Mouse (Mus musculus) hindbrain, embryonic 13.5 days (tissue): Measurements from ENCODE around the gene AC129217.1. TPM values are rescaled to one million over a fixed set of nuclear protein-coding genes. Genes with fewer than 3 reads are reported as not detected.

ENCODE experiments used
- ATAC-seq: fragments of 200-750 bp; cut with Nextera tagmentation; 2 replicates; pipeline ENCODE4 v1.8.0; 2017; ENCODE audit warnings: moderate TSS enrichment; ENCODE audit not compliant: low FRiP score
- H3K27ac ChIP-seq: fragments of 300-500 bp; sonication (generic); 2 replicates; pipeline ENCODE4 v1.5.1; 2015; ENCODE audit warnings: inconsistent platforms, mild to moderate bottlenecking, moderate library complexity
- H3K27me3 ChIP-seq: fragments of 300-500 bp; sonication (generic); 2 replicates; pipeline ENCODE4 v1.6.1; 2015; ENCODE audit warnings: mild to moderate bottlenecking, inconsistent platforms
- H3K36me3 ChIP-seq: fragments of 300-500 bp; sonication (generic); 2 replicates; pipeline ENCODE4 v1.6.1; 2015; ENCODE audit warnings: mild to moderate bottlenecking, inconsistent platforms
- H3K4me1 ChIP-seq: fragments of 300-500 bp; sonication (generic); replicated peaks from 2 replicates; pipeline ENCODE4 v1.6.1; 2015; ENCODE audit warnings: inconsistent platforms
- H3K4me2 ChIP-seq: fragments of 300-500 bp; sonication (generic); 2 replicates; pipeline ENCODE4 v1.6.1; 2015; ENCODE audit warnings: inconsistent platforms, mild to moderate bottlenecking, moderate library complexity
- H3K4me3 ChIP-seq: fragments of 300-500 bp; sonication (generic); 2 replicates; pipeline ENCODE4 v1.5.1; 2015; ENCODE audit warnings: mild to moderate bottlenecking, inconsistent platforms
- H3K9ac ChIP-seq: fragments of 300-500 bp; sonication (generic); 2 replicates; pipeline ENCODE4 v1.6.1; 2015; ENCODE audit warnings: mild to moderate bottlenecking, inconsistent platforms
- H3K9me3 ChIP-seq: fragments of 300-500 bp; sonication (generic); 2 replicates; pipeline ENCODE4 v1.6.1; 2016; ENCODE audit warnings: inconsistent platforms
- WGBS: fragments of 180-500 bp; shearing (Covaris S2); methylation state at CpG from one replicate; pipeline ENCODE4 v1.1.7; 2015; 5-methylcytosine and 5-hydroxymethylcytosine counted together
- microRNA-seq: library from miRNA; unstranded; fragments of <30 nt; microRNA quantifications from one replicate; pipeline ENCODE4, GENCODE M21; 2016
- polyA plus RNA-seq: library from polyadenylated mRNA; unstranded; fragments of >200 nt; fragmentation: Nextera tagmentation; extraction: Ambion mirVana; gene quantifications from 2 replicates; pipeline ENCODE4 v1.2.1, GENCODE M21; 2015

AC129217.1 gene
- polyA plus RNA-seq, 1 experiment from 2014 or later, result not detected

DNA sequence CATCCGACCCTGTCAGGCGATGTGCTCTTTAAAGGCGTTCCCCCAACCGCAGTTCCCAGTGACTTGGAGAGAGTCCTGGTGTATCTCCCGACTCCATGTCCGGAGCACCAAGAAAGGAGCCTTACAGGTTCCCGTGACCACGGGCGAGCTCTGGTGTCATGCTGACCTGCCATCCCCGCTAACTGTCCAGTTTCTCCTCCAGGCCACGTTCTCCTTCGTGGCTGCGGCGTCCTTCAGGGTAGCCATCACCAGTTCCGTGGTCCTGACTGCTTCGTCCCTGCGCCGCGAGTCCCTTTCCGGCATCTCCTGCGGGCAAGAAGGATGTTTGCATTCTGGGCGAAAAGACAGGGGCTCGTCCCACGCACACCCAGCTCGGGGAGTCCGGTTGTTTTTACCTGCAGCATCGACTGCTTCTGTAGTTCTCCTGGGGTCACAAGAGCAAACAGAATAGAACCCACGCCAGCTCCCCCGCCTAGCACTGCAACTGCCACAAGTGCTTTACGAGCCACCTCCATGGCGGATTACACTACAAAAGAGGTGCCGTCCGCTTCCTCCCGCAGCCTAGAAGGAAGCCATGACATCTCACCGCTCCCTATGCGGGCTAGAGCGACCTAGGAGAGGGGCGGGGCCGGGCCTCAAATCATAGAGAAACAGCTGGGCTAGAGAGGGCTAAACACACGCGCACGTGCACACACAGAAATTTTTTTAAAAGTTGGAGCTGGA is 50.9 kb downstream of the AC129217.1 start, which contains the start of gene Uqcc3:
Uqcc3 (minus strand) TSS at position 613 of the 723 bp plus-strand sequence.
- H3K4me1 ChIP-seq, result peaks cover 16% of the 10 kb centered on the region
- H3K4me2 ChIP-seq, result peak within 1 kb of the TSS; percentile 68
- no peaks in the 10 kb centered on the region for H3K9me3 ChIP-seq
- no peaks in the 10 kb centered on the region for H3K27me3 ChIP-seq
- peak within 1 kb of the TSS; percentile 95 for H3K9ac ChIP-seq
- H3K27ac ChIP-seq, result peak within 1 kb of the TSS; percentile 91
- H3K4me3 ChIP-seq, result peak within 1 kb of the TSS; percentile 81
- ATAC-seq, result peak; percentile 97
- H3K36me3 ChIP-seq, result peaks cover 17% of the 10 kb centered on the region
- under 1% methylated on average over 42 of the region's 42 CpGs for WGBS

DNA sequence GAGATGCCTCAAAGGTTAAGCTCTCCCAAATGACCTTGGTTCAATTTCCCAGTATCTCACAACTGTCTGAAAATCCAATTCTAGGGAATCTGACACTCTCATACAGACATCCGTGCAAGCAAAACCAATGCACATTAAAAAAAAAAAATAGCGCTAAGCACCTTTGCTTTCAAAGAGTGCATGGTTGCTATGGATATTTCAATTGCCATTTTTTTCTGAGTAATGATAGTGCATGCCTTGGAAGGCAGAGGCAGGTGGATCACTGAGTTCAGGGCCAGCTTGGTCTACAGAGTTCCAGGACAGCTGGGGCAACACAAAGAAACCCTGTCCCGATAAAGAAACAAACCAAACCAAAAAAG is 51.4 kb downstream of the AC129217.1 start:
- Histone ChIP-seq H3K4me2 (peak overlapping the region; percentile 68), H3K4me1 (peaks cover 16% of the 10 kb centered on the region), H3K36me3 (peaks cover 11% of the 10 kb centered on the region), H3K27ac (peak overlapping the region; percentile 91; the same call in 1 of the 2 replicates), H3K9me3 (no peaks in the 10 kb centered on the region), H3K4me3 (peak overlapping the region; percentile 81), H3K27me3 (no peaks in the 10 kb centered on the region), H3K9ac (peak overlapping the region; percentile 95)
- 0 out of 2 replicates have a peak, but pooled peaks have one; percentile 3 for ATAC-seq
- 14% methylated on average over 3 of the region's 3 CpGs for WGBS

DNA sequence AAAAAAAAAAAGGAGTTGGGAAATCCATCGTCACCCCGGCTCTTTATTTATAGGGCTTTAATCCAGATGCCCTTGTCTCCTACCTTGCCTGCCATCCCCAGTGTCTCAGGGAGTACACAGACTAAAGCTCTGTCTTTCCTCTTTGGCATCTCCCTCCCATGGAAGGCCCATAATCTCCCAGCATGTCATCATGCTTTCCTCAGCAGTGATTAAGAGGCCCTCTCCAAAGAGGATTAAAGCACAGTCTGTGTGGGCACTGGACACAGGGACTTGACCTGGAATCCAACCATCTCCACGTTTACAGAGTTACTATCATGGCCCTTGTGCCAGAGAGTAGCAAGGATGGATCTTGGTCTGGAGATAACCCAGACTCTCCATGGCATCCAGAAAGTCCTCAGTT is 54.0 kb downstream of the AC129217.1 start, which contains the start of the genes Lbhd1 and Gm49403:
Lbhd1 (plus strand) TSS at position 117 of the 400 bp plus-strand sequence.
Gm49403 (plus strand) TSS at position 315 of the 400 bp plus-strand sequence.
- ATAC-seq, result no peak
- peaks cover 24% of the 10 kb centered on the region for H3K4me1 ChIP-seq
- H3K9ac ChIP-seq, result no peak within 1 kb of the TSS
- H3K27ac ChIP-seq, result no peak within 1 kb of the TSS
- H3K4me2 ChIP-seq, result no peak within 1 kb of the TSS
- H3K9me3 ChIP-seq, result no peaks in the 10 kb centered on the region
- no peaks in the 10 kb centered on the region for H3K36me3 ChIP-seq
- 84% methylated on average over 3 of the region's 3 CpGs for WGBS
- H3K4me3 ChIP-seq, result no peak within 1 kb of the TSS
- no peaks in the 10 kb centered on the region for H3K27me3 ChIP-seq

DNA sequence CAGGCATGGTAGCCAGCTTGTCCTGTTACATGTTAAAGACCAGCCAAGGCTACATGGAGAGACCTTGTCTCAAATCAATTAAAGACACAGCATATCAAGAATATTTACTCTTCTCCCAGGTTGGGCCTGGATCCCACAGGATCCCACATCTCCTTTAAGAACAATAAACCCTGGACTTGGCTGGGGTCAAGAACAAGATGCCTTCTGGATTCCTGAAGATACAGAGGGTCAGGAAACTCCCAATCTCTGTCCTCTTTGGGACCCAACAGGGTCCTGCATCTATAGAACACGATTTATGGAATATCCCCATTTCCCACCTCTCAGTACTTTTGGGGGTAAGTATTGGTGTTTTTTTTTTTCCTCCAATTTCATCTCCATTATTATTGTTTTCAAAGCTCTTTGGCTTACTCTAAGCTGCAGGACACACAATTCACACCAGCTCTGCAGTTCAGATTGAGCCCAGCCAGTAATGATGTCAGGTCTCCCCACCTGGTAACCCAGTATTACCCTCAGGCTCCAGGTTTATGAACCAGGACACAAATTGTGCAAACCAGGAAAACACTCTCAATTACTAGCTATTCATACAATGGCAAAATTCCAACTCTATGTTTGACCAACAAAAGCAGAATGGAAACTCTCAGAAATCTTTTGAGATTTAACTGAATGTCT is 57.5 kb downstream of the AC129217.1 start:
- Histone ChIP-seq H3K4me3 (no peak overlapping the region), H3K4me1 (peaks cover 16% of the 10 kb centered on the region), H3K9me3 (no peaks in the 10 kb centered on the region), H3K36me3 (peaks cover 7% of the 10 kb centered on the region; the same call in 1 of the 2 replicates), H3K9ac (no peak overlapping the region), H3K27ac (no peak overlapping the region), H3K4me2 (0 out of 2 replicates have a peak overlapping the region, but pooled peaks have one; percentile 76), H3K27me3 (no peaks in the 10 kb centered on the region)
- no peak for ATAC-seq
- WGBS, result 50% methylated on average over 1 of the region's 1 CpGs

DNA sequence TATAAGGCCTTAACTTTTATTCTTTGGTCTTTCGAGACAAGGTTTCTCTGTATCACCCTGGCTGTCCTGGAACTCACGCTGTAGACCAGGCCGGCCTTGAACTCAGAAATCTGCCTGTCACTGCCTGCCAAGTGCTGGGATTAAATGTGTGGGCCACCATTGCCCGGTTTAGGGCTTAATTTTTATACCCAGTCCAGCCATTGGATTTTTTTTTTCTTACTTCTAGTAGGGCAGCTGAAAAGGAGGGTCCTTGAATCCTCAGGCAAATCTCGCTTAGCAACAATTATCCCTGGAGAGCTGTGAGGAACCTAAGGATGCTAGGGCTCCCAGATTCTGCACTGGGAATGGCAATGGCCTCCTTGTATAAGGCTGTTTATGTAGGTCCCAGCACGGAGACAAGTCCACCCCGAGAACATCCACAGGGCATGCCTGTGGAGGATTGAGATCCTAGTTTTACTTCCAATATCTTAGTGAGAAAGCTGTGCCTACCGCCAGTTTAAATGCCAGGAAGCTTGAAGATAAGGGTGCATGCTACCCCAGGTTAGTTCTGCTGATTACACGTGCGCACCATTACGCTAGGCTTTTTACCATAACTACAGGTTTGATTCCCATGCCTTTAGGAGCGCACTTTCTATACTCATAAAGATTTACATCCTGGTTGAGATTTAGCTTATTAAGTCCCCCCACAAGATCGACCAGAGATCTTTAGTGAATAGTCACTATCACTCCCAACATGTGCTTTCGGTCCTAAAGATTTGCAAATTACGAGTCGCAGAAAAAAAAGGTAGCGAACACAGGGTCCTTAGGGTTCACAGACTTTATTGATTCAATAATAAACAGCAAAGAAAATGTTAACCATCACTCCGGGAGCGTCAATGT is 58.3 kb downstream of the AC129217.1 start:
- no peaks in the 10 kb centered on the region for H3K27me3 ChIP-seq
- H3K36me3 ChIP-seq, result peaks cover 7% of the 10 kb centered on the region; the same call in 1 of the 2 replicates
- H3K9me3 ChIP-seq, result no peaks in the 10 kb centered on the region
- peak overlapping the region; percentile 76 for H3K4me2 ChIP-seq
- H3K9ac ChIP-seq, result peak overlapping the region; percentile 81
- ATAC-seq, result no peak
- peak overlapping the region; percentile 86 for H3K27ac ChIP-seq
- 17% methylated on average over 19 of the region's 19 CpGs for WGBS
- peak overlapping the region; percentile 62 for H3K4me3 ChIP-seq
- H3K4me1 ChIP-seq, result peaks cover 19% of the 10 kb centered on the region

DNA sequence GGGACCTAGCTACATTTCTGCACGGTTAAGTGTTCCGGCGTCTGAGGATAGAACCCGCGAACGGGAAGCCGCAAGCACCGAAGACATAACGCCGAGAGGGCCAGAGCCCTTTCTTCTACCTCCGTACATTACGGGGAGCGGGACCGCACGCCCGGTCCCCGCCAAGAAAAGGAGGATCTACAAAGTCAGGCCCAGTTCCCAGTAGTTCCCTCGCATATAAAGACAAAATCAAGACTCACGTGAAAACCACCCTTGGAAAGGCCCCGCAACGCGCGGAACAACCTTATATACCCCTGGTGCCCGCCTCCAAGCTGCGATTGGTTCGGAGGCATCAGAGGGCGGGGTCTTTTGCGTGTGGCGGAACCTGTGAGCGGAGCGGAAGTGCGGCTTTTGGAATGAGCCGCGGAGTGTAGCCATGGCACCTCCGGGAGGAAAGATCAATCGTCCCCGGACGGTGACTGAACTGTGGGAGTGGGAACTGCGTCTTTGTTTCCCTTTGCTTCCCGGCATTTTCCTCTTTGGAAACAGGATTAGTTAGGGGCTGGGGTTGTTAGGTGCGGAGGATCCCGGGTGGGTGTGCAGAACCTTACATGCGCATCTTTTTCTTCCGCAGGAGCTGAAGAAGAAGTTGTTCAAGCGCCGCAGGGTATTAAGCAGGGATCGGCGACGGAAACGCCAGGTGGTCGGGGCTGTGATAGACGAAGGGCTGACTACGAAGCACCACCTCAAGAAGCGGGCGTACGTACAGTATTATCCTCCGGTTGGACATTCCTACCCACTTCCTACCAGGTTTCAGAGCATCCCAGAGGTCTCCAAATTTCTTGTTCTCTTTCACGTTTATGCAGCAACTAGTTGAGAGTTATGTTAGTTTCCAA is 59.2 kb downstream of the AC129217.1 start, which contains the start of the genes 1810009A15Rik and Gm49416:
1810009A15Rik (plus strand) TSS at position 343 of the 875 bp plus-strand sequence.
Gm49416 (plus strand) TSS at position 416 of the 875 bp plus-strand sequence.
- Histone ChIP-seq H3K4me2 (peak within 1 kb of the TSS; percentile 76), H3K4me1 (peaks cover 25% of the 10 kb centered on the region), H3K27me3 (no peaks in the 10 kb centered on the region), H3K9me3 (no peaks in the 10 kb centered on the region), H3K27ac (peak within 1 kb of the TSS; percentile 86), H3K4me3 (peak within 1 kb of the TSS; percentile 62), H3K9ac (peak within 1 kb of the TSS; percentile 81), H3K36me3 (peaks cover 7% of the 10 kb centered on the region; the same call in 1 of the 2 replicates)
- peak; percentile 95 for ATAC-seq
- WGBS, result under 1% methylated on average over 58 of the region's 58 CpGs

Small RNA genes lying within 50 kb of the gene (microRNA-seq; reads per million reads assigned to microRNA genes)
- gene Mir5136, result not detected

Other genes starting within 250 kb of the AC129217.1 start
- gene Slc22a8, start 238.5 kb upstream of the AC129217.1 start, polyA plus RNA-seq, result 4.4 and 4.8 TPM in 2 replicates
- 8.3 and 9.8 TPM in 2 replicates for gene Slc22a6, start 211.7 kb upstream of the AC129217.1 start, polyA plus RNA-seq
- 0.51 and 0.71 TPM in 2 replicates for gene Chrm1, start 166.0 kb upstream of the AC129217.1 start, polyA plus RNA-seq
- gene Slc3a2, start 106.4 kb upstream of the AC129217.1 start, polyA plus RNA-seq, result 153 and 163 TPM in 2 replicates
- gene Wdr74, start 93.9 kb upstream of the AC129217.1 start, polyA plus RNA-seq, result 82.6 and 89.9 TPM in 2 replicates
- gene 1700092M07Rik, start 89.1 kb upstream of the AC129217.1 start, polyA plus RNA-seq, result 1.9 and 3.0 TPM in 2 replicates
- gene Stx5a, start 88.4 kb upstream of the AC129217.1 start, polyA plus RNA-seq, result 120 and 128 TPM in 2 replicates
- 168 and 170 TPM in 2 replicates for gene Nxf1, start 72.7 kb upstream of the AC129217.1 start, polyA plus RNA-seq
- 257 and 258 TPM in 2 replicates for gene Tmem223, start 58.8 kb upstream of the AC129217.1 start, polyA plus RNA-seq
- 38.1 and 38.6 TPM in 2 replicates for gene Tmem179b, start 55.3 kb upstream of the AC129217.1 start, polyA plus RNA-seq
- gene Taf6l, start 43.4 kb upstream of the AC129217.1 start, polyA plus RNA-seq, result 27.1 and 30.1 TPM in 2 replicates
- gene Polr2g, start 31.2 kb upstream of the AC129217.1 start, polyA plus RNA-seq, result 153 and 163 TPM in 2 replicates
- 8.0 and 8.4 TPM in 2 replicates for gene Zbtb3, start 27.2 kb upstream of the AC129217.1 start, polyA plus RNA-seq
- gene Ttc9c, start 10.4 kb upstream of the AC129217.1 start, polyA plus RNA-seq, result 60.4 and 61.4 TPM in 2 replicates
- gene Hnrnpul2, start 9.8 kb upstream of the AC129217.1 start, polyA plus RNA-seq, result 5.8 and 6.3 TPM in 2 replicates
- gene Bscl2, start 7.7 kb downstream of the AC129217.1 start, polyA plus RNA-seq, result 82.9 and 84.0 TPM in 2 replicates
- 346 and 374 TPM in 2 replicates for gene Gng3, start 9.4 kb downstream of the AC129217.1 start, polyA plus RNA-seq
- gene Lrrn4cl, start 21.0 kb downstream of the AC129217.1 start, polyA plus RNA-seq, result 1.0 and 1.3 TPM in 2 replicates
- 162 TPM in 2 replicates for gene Ubxn1, start 41.7 kb downstream of the AC129217.1 start, polyA plus RNA-seq
- 71.0 and 72.3 TPM in 2 replicates for gene Uqcc3, start 51.1 kb downstream of the AC129217.1 start, polyA plus RNA-seq
- gene Lbhd1, start 54.0 kb downstream of the AC129217.1 start, polyA plus RNA-seq, result 45.3 and 57.7 TPM in 2 replicates
- not detected in 2 replicates for gene Gm49403, start 54.2 kb downstream of the AC129217.1 start, polyA plus RNA-seq
- 56.5 and 61.6 TPM in 2 replicates for gene 1810009A15Rik, start 59.1 kb downstream of the AC129217.1 start, polyA plus RNA-seq
- not detected in 2 replicates for gene Gm49416, start 59.2 kb downstream of the AC129217.1 start, polyA plus RNA-seq
- 34.3 and 34.6 TPM in 2 replicates for gene Ints5, start 63.2 kb downstream of the AC129217.1 start, polyA plus RNA-seq
- gene Ganab, start 68.3 kb downstream of the AC129217.1 start, polyA plus RNA-seq, result 91.7 and 95.9 TPM in 2 replicates
- 89.7 and 91.8 TPM in 2 replicates for gene B3gat3, start 90.6 kb downstream of the AC129217.1 start, polyA plus RNA-seq
- 1.6 and 1.8 TPM in 2 replicates for gene Rom1, start 99.6 kb downstream of the AC129217.1 start, polyA plus RNA-seq
- 9.4 and 11.3 TPM in 2 replicates for gene Eml3, start 99.8 kb downstream of the AC129217.1 start, polyA plus RNA-seq
- 133 and 137 TPM in 2 replicates for gene Mta2, start 112.1 kb downstream of the AC129217.1 start, polyA plus RNA-seq
- 29.4 and 31.1 TPM in 2 replicates for gene Tut1, start 124.1 kb downstream of the AC129217.1 start, polyA plus RNA-seq
- gene Eef1g, start 137.3 kb downstream of the AC129217.1 start, polyA plus RNA-seq, result 344 and 348 TPM in 2 replicates
- 5.7 and 6.4 TPM in 2 replicates for gene Ahnak, start 159.5 kb downstream of the AC129217.1 start, polyA plus RNA-seq